ENCODE assay signal across 8 mouse cellular contexts in genomic region chr10:7792254-7792750, GRCm38 (mm10). TPM values are rescaled to one million over a fixed set of nuclear protein-coding genes. Genes with fewer than 3 reads are reported as not detected.
A peak's percentile ranks its signal among the peaks of the same experiment; 100 is the strongest.
DNase-seq lines count a peak whose midpoint lies in the region; ATAC-seq and TF ChIP-seq lines count a peak whose summit lies in the region.

No protein-coding gene starts in this region.

- H3K36me3 ChIP-seq in embryonic facial prominence, embryonic 11.5 days (replicated peaks; ENCODE audit: control insufficient read depth, insufficient read depth, low read depth, low read length): peaks cover 5% of the 10 kb centered on the region
- 0 out of 2 replicates have a peak, but pooled peaks cover 4% of the 10 kb centered on the region for H3K36me3 ChIP-seq in intestine, embryonic 16.5 days (ENCODE audit: control insufficient read depth, insufficient read depth, low read length)
- peaks cover 7% of the 10 kb centered on the region for H3K36me3 ChIP-seq in myocyte (ENCODE audit: control insufficient read depth, insufficient read depth)

- peaks cover 40% of the 10 kb centered on the region for H3K79me2 ChIP-seq in myocyte (ENCODE audit: control insufficient read depth, insufficient read depth)

- no peaks in the 10 kb centered on the region for H3K4me1 ChIP-seq in embryonic facial prominence, embryonic 11.5 days (ENCODE audit: control insufficient read depth, insufficient read depth, low read length)
- H3K4me1 ChIP-seq in intestine, embryonic 16.5 days (ENCODE audit: control insufficient read depth, insufficient read depth, low read length): peaks cover 13% of the 10 kb centered on the region

- peak overlapping the region; percentile 26; the same call in 1 of the 2 replicates for H3K4me2 ChIP-seq in embryonic facial prominence, embryonic 11.5 days (ENCODE audit: low read depth, low read length)
- H3K4me2 ChIP-seq in intestine, embryonic 16.5 days (ENCODE audit: low read depth, low read length): peak overlapping the region; percentile 50
- H3K4me2 ChIP-seq in myocyte (ENCODE audit: low read depth): peak overlapping the region; percentile 63

- H3K27me3 ChIP-seq in embryonic facial prominence, embryonic 11.5 days (ENCODE audit: control insufficient read depth, insufficient read depth, low read length): no peaks in the 10 kb centered on the region
- H3K27me3 ChIP-seq in intestine, embryonic 16.5 days (replicated peaks; ENCODE audit: control insufficient read depth, insufficient read depth, low read length): no peaks in the 10 kb centered on the region
- H3K27me3 ChIP-seq in myocyte (ENCODE audit: control insufficient read depth, insufficient read depth, insufficient read length): no peaks in the 10 kb centered on the region

- no peaks in the 10 kb centered on the region for H3K9me3 ChIP-seq in embryonic facial prominence, embryonic 11.5 days (replicated peaks; ENCODE audit: control insufficient read depth, low read length)
- no peaks in the 10 kb centered on the region for H3K9me3 ChIP-seq in intestine, embryonic 16.5 days (ENCODE audit: control insufficient read depth, low read length)

- WGBS in embryonic facial prominence, embryonic 11.5 days: 0% methylated on average over 10 of the region's 10 CpGs
- WGBS in intestine, embryonic 16.5 days: 0% methylated on average over 10 of the region's 10 CpGs

- TF ChIP-seq CTCF in layer of hippocampus, adult 2 months (conservative IDR thresholded peaks at IDR 0.05): no peak

- peak overlapping the region; percentile 85 for H3K4me3 ChIP-seq in layer of hippocampus, adult 2 months
- H3K4me3 ChIP-seq in embryonic facial prominence, embryonic 11.5 days (ENCODE audit: low read depth, low read length): peak overlapping the region; percentile 77
- peak overlapping the region; percentile 94 for H3K4me3 ChIP-seq in intestine, embryonic 16.5 days (ENCODE audit: low read length)
- H3K4me3 ChIP-seq in myocyte: peak overlapping the region; percentile 86

- no peak for TF ChIP-seq POLR2A in myocyte (IDR thresholded peaks at IDR 0.05; ENCODE audit: insufficient read length, low read depth)

- ATAC-seq in embryonic facial prominence, embryonic 11.5 days (replicated peaks; ENCODE audit: insufficient number of reproducible peaks, low FRiP score, low TSS enrichment, low read depth): peak; percentile 78; the same call in 1 of the 2 replicates
- peak; percentile 38 for ATAC-seq in intestine, embryonic 16.5 days

- H3K9ac ChIP-seq in embryonic facial prominence, embryonic 11.5 days (replicated peaks; ENCODE audit: low read length): peak overlapping the region; percentile 91
- peak overlapping the region; percentile 92 for H3K9ac ChIP-seq in intestine, embryonic 16.5 days (ENCODE audit: low read depth, low read length)

- no peak for DNase-seq in layer of hippocampus, adult 2 months (ENCODE audit: low spot score in 2 of 2)
- no peak for DNase-seq in layer of hippocampus, adult 9-10 months (ENCODE audit: low spot score)
- DNase-seq in embryonic facial prominence, embryonic 11.5 days (ENCODE audit: low spot score): no peak
- no peak for DNase-seq in ovary, postnatal 10 days (ENCODE audit: low spot score)
- DNase-seq in layer of hippocampus, postnatal 14 days (ENCODE audit: low spot score in 2 of 2): no peak
- DNase-seq in urinary bladder, adult 2 months (ENCODE audit: low spot score): no peak

- peak overlapping the region; percentile 17 for H3ac ChIP-seq in myocyte (ENCODE audit: control insufficient read depth, insufficient read length)

- peak overlapping the region; percentile 91 for H3K27ac ChIP-seq in layer of hippocampus, adult 2 months
- no peak overlapping the region for H3K27ac ChIP-seq in embryonic facial prominence, embryonic 11.5 days (replicated peaks; ENCODE audit: low read depth, low read length)
- peak overlapping the region; percentile 63 for H3K27ac ChIP-seq in intestine, embryonic 16.5 days (ENCODE audit: low read length)

TF ChIP-seq in myocyte, 11 proteins besides CTCF, POLR2A, EP300 and RAD21:
- TF ChIP-seq MYOG (IDR thresholded peaks at IDR 0.05; ENCODE audit: control insufficient read depth in 1 of 3, insufficient read depth in 1 of 3, insufficient read length in 2 of 3, low read depth in 2 of 3) (no peak), SRF (IDR thresholded peaks at IDR 0.05; ENCODE audit: control insufficient read depth, insufficient read length, low read depth) (no peak), POLR2AphosphoS2 (IDR thresholded peaks at IDR 0.05; ENCODE audit: insufficient read length, low read depth) (no peak), MAX (IDR thresholded peaks at IDR 0.05; ENCODE audit: low read depth) (no peak), TCF12 (IDR thresholded peaks at IDR 0.05; ENCODE audit: insufficient read depth, poor library complexity, severe bottlenecking) (no peak), TCF3 (IDR thresholded peaks at IDR 0.05; ENCODE audit: insufficient read length, low read depth) (no peak), USF1 (IDR thresholded peaks at IDR 0.05; ENCODE audit: low read depth) (no peak), REST (IDR thresholded peaks at IDR 0.05; ENCODE audit: insufficient read depth, insufficient read length) (no peak), MYOD1 (IDR thresholded peaks at IDR 0.05; ENCODE audit: control insufficient read depth in 1 of 3, insufficient read length in 2 of 3, low read depth in 2 of 3) (no peak), E2F4 (IDR thresholded peaks at IDR 0.05; ENCODE audit: insufficient read depth) (no peak), CEBPB (IDR thresholded peaks at IDR 0.05; ENCODE audit: insufficient read depth, poor library complexity, severe bottlenecking) (no peak)
TF ChIP-seq in myocyte: peak in this region for 0.

RNA-seq across cellular contexts. Expression of gene Ginm1, which starts 0.3 kb away (rescaled TPM):
- total RNA-seq in layer of hippocampus, adult 2 months (2021): 10 to 100 TPM; 21.4 to 22.1 TPM
- polyA plus RNA-seq in embryonic facial prominence, embryonic 11.5 days (2014; fragmentation: Nextera tagmentation; extraction: Ambion mirVana): 61.6 and 61.7 TPM in 2 replicates
- 70.3 and 71.2 TPM in 2 replicates for polyA plus RNA-seq in intestine, embryonic 16.5 days (2015; fragmentation: Nextera tagmentation; extraction: Ambion mirVana)
- polyA plus RNA-seq in myocyte (2012; fragmentation: generic; extraction: Trizol): 22.2 TPM
- total RNA-seq in layer of hippocampus, postnatal 14 days (2021): 10 to 100 TPM; 22.5 to 25.0 TPM
- 81.8 and 82.6 TPM in 2 replicates for polyA plus RNA-seq in urinary bladder, adult 2 months (2012; rRNA removed)

RNA-seq across cellular contexts. Expression of gene Ppil4, which starts 0.4 kb away (rescaled TPM):
- 10 to 100 TPM; 36.3 to 38.3 TPM for total RNA-seq in layer of hippocampus, adult 2 months (2021)
- 48.5 and 49.1 TPM in 2 replicates for polyA plus RNA-seq in embryonic facial prominence, embryonic 11.5 days (2014; fragmentation: Nextera tagmentation; extraction: Ambion mirVana)
- 24.9 and 28.1 TPM in 2 replicates for polyA plus RNA-seq in intestine, embryonic 16.5 days (2015; fragmentation: Nextera tagmentation; extraction: Ambion mirVana)
- polyA plus RNA-seq in myocyte (2012; fragmentation: generic; extraction: Trizol): 4.2 TPM
- total RNA-seq in layer of hippocampus, postnatal 14 days (2021): 10 to 100 TPM; 32.7 to 35.4 TPM
- 14.8 and 19.9 TPM in 2 replicates for polyA plus RNA-seq in urinary bladder, adult 2 months (2012; rRNA removed)

RNA-seq across cellular contexts. Expression of gene Zc3h12d, which starts 40.0 kb away (rescaled TPM):
- under 1 TPM in 1 of 2 experiments, not detected in 1; 0.10 TPM for total RNA-seq in layer of hippocampus, adult 2 months (2021)
- 0.07 and 0.08 TPM in 2 replicates for polyA plus RNA-seq in embryonic facial prominence, embryonic 11.5 days (2014; fragmentation: Nextera tagmentation; extraction: Ambion mirVana)
- polyA plus RNA-seq in intestine, embryonic 16.5 days (2015; fragmentation: Nextera tagmentation; extraction: Ambion mirVana): 0.67 and 0.78 TPM in 2 replicates
- polyA plus RNA-seq in myocyte (2012; fragmentation: generic; extraction: Trizol): not detected
- total RNA-seq in layer of hippocampus, postnatal 14 days (2021): under 1 TPM; 0.09 to 0.21 TPM
- polyA plus RNA-seq in urinary bladder, adult 2 months (2012; rRNA removed): 0.28 and 0.44 TPM in 2 replicates
